Mouse (Mus musculus) T-helper 17 cell (primary cell): ENCODE measurements around the gene Trim59.

Experiments used
- in situ Hi-C, 2 experiments: fragments of 300-600 bp; cut with MboI, MseI; formaldehyde crosslinking; loops; 1 replicate in 1 of 2; 2 replicates in 1 of 2; pipeline ENCODE4 v1.15.1; 2025; ENCODE audit warnings: high pct_unique_total_duplicates in 2 of 2

The Trim59 gene

GRCm38 (mm10) chr3:69044645-69045399, at the start of gene Trim59:
TSS of gene Trim59 (minus strand) at chr3:69044755.
- in situ Hi-C loops = loop anchor here in 1 of 2 experiments (5.0 kb wide), 1 partner anchor 38 kb away; no protein-coding TSS in a partner anchor

- in situ Hi-C loops = no loop called here
These were observed 19.4 kb upstream of the Trim59 start for GRCm38 (mm10) chr3:69064005-69064404.

- in situ Hi-C loops = no loop called here
These were observed 18.2 kb upstream of the Trim59 start for GRCm38 (mm10) chr3:69062764-69063163.

GRCm38 (mm10) chr3:69060672-69061071, 16.1 kb upstream of the Trim59 start:
- in situ Hi-C loops = no loop called here

- in situ Hi-C loops = no loop called here
These were observed 11.3 kb upstream of the Trim59 start for GRCm38 (mm10) chr3:69055871-69056270.

- in situ Hi-C loops = no loop called here
These were observed 10.3 kb upstream of the Trim59 start for GRCm38 (mm10) chr3:69054760-69055432.

GRCm38 (mm10) chr3:69051894-69052293, 7.3 kb upstream of the Trim59 start:
- in situ Hi-C loops = no loop called here

GRCm38 (mm10) chr3:69049011-69049410, 4.5 kb upstream of the Trim59 start:
- in situ Hi-C loops = no loop called here

GRCm38 (mm10) chr3:69047684-69048083, 3.1 kb upstream of the Trim59 start:
- in situ Hi-C loops = no loop called here

GRCm38 (mm10) chr3:69046509-69046908, 2.0 kb upstream of the Trim59 start:
- in situ Hi-C loops = no loop called here

GRCm38 (mm10) chr3:69045750-69046149, 1.2 kb upstream of the Trim59 start:
- in situ Hi-C loops = no loop called here

GRCm38 (mm10) chr3:69045400-69045703, 797 bp upstream of the Trim59 start:
- in situ Hi-C loops = no loop called here

- in situ Hi-C loops = loop anchor here in 1 of 2 experiments (5.0 kb wide), 1 partner anchor 37 kb away; no protein-coding TSS in a partner anchor
These were observed 376 bp downstream of the Trim59 start for GRCm38 (mm10) chr3:69044167-69044591.

GRCm38 (mm10) chr3:69041298-69041697, 3.3 kb downstream of the Trim59 start:
- in situ Hi-C loops = loop anchor here in 1 of 2 experiments (5.0 kb wide), 1 partner anchor 34 kb away; no protein-coding TSS in a partner anchor

GRCm38 (mm10) chr3:69040105-69040504, 4.5 kb downstream of the Trim59 start:
- in situ Hi-C loops = loop anchor here in 1 of 2 experiments (5.0 kb wide), 1 partner anchor 33 kb away; no protein-coding TSS in a partner anchor

- in situ Hi-C loops = loop anchor here in 1 of 2 experiments (5.0 kb wide), 1 partner anchor 66 kb away; no protein-coding TSS in a partner anchor
These were observed 18.3 kb downstream of the Trim59 start for GRCm38 (mm10) chr3:69026133-69026783.

- in situ Hi-C loops = loop anchor here in 1 of 2 experiments (25.0 kb wide), 1 partner anchor 717 kb away; no protein-coding TSS in a partner anchor
These were observed 23.8 kb downstream of the Trim59 start for GRCm38 (mm10) chr3:69020764-69021163.

- in situ Hi-C loops = loop anchor here in 1 of 2 experiments (25.0 kb wide), 1 partner anchor 717 kb away; no protein-coding TSS in a partner anchor
These were observed 24.3 kb downstream of the Trim59 start for GRCm38 (mm10) chr3:69020285-69020684.

GRCm38 (mm10) chr3:69018635-69019034, 25.9 kb downstream of the Trim59 start:
- in situ Hi-C loops = loop anchor here in 1 of 2 experiments (25.0 kb wide), 1 partner anchor 719 kb away; no protein-coding TSS in a partner anchor

- in situ Hi-C loops = loop anchor here in 1 of 2 experiments (25.0 kb wide), 1 partner anchor 720 kb away; no protein-coding TSS in a partner anchor
These were observed 27.4 kb downstream of the Trim59 start for GRCm38 (mm10) chr3:69017181-69017580.

GRCm38 (mm10) chr3:69008873-69009272, 35.7 kb downstream of the Trim59 start:
- in situ Hi-C loops = loop anchor here in 1 of 2 experiments (5.0 to 25.0 kb wide), 2 partner anchors 33 to 728 kb away; partner anchors contain the start of gene Trim59
